Mouse (Mus musculus) intestine, embryonic 15.5 days (tissue): Measurements from ENCODE around the gene Slit3. TPM values are rescaled to one million over a fixed set of nuclear protein-coding genes. Genes with fewer than 3 reads are reported as not detected.

ENCODE experiments used
- ATAC-seq: fragments of 200-750 bp; cut with Nextera tagmentation; 2 replicates; pipeline ENCODE4 v1.8.0; 2017; ENCODE audit warnings: moderate TSS enrichment, moderate library complexity
- H3K27ac ChIP-seq: fragments of 300-500 bp; sonication (generic); 2 replicates; pipeline ENCODE4 v1.5.1; 2015; ENCODE audit warnings: mild to moderate bottlenecking, inconsistent platforms
- H3K27me3 ChIP-seq: fragments of 300-500 bp; sonication (generic); replicated peaks from 2 replicates; pipeline ENCODE4 v1.6.1; 2015; ENCODE audit warnings: inconsistent platforms
- H3K36me3 ChIP-seq: fragments of 300-500 bp; sonication (generic); 2 replicates; pipeline ENCODE4 v1.6.1; 2015; ENCODE audit warnings: inconsistent platforms
- H3K4me1 ChIP-seq: fragments of 300-500 bp; sonication (generic); replicated peaks from 2 replicates; pipeline ENCODE4 v1.6.1; 2015; ENCODE audit warnings: inconsistent platforms
- H3K4me2 ChIP-seq: fragments of 300-500 bp; sonication (generic); replicated peaks from 2 replicates; pipeline ENCODE4 v1.6.1; 2015; ENCODE audit warnings: mild to moderate bottlenecking, inconsistent platforms
- H3K4me3 ChIP-seq: fragments of 300-500 bp; sonication (generic); replicated peaks from 2 replicates; pipeline ENCODE4 v1.5.1; 2015; ENCODE audit warnings: inconsistent platforms
- H3K9ac ChIP-seq: fragments of 300-500 bp; sonication (generic); 2 replicates; pipeline ENCODE4 v1.6.1; 2015; ENCODE audit warnings: inconsistent platforms
- H3K9me3 ChIP-seq: fragments of 300-500 bp; sonication (generic); 2 replicates; pipeline ENCODE4 v1.6.1; 2016; ENCODE audit warnings: inconsistent platforms
- WGBS: fragments of 180-500 bp; shearing (Covaris S2); methylation state at CpG from one replicate; pipeline ENCODE4 v1.1.7; 2015; 5-methylcytosine and 5-hydroxymethylcytosine counted together
- polyA plus RNA-seq: library from polyadenylated mRNA; unstranded; fragments of >200 nt; fragmentation: Nextera tagmentation; extraction: Ambion mirVana; gene quantifications from 2 replicates; pipeline ENCODE4 v1.2.1, GENCODE M21; 2015

Gene Slit3
- polyA plus RNA-seq, 1 experiment from 2014 or later: 15.9 TPM

DNA sequence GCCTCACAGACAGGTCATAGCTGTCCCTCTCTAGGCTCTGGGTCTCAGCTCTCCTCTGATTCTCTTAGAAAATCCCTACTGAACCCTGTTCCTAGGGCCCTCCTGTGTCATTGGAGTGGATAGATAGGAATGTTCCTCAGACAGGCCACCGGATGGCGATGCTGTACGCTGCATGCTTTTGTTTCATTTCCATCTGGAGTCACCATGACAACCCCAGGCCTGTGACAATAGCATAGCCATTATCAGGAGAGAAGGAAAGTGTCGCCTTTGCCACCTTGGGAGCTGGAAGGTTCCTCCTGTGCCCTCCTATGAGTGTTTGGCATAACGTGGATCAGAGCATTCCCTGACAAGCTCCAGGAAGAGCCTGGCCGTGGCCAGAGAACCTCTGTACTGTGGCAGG is 482.9 kb downstream of the Slit3 start:
- Histone ChIP-seq H3K4me1 (peaks cover 23% of the 10 kb centered on the region; the same call in 1 of the 2 replicates), H3K4me3 (no peak overlapping the region), H3K27me3 (no peaks in the 10 kb centered on the region), H3K27ac (no peak overlapping the region), H3K9ac (no peak overlapping the region), H3K36me3 (no peaks in the 10 kb centered on the region), H3K9me3 (no peaks in the 10 kb centered on the region), H3K4me2 (no peak overlapping the region)
- ATAC-seq: no peak
- 89% methylated on average over 6 of the region's 6 CpGs for WGBS

DNA sequence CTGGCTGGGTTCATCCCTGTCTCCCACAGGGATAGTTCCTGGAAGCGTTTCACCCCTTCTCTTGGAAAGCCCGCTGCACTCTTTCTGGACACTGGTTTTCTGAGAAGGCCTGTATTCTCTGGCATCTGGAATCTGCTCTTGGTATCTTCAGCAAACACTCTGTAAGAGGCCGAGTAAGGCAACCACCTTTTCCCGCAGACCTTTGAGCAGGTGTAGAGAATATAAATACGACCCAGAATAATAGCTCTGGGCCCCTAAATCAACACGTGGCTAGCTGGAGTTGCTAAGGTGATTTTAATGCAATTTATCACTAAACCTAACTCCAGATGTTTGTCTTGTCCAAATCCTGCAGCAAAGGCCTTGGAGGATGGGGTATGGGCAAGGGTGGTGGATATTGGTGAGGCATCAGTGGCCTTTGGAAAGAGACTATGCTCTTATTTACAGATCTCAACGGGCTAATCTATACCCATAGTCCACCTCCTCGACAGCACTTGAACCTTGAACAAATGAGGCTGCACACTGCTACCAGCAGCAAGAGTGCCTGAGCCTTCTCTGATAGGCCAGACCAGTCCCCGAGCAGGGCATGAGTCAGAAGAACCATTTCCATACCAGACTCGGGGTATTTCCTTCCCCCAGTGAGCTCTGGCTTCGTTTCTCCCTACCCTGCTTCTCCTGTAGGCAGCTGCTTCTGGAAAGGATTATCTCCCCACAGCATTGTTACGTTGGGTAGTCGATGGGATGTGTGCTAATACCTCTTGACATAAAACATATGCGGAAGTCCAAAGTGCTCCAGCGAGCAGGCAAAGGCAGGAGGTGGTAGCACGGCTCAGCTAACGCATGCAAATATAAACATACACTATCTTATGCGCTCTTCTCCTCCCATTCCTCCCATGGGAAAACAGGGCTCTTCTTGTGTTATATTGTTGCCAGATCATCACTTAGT is 484.1 kb downstream of the Slit3 start:
- no peak overlapping the region for H3K4me3 ChIP-seq
- no peaks in the 10 kb centered on the region for H3K36me3 ChIP-seq
- no peak overlapping the region for H3K4me2 ChIP-seq
- H3K27ac ChIP-seq: no peak overlapping the region
- H3K27me3 ChIP-seq: no peaks in the 10 kb centered on the region
- peak; percentile 83 for ATAC-seq
- peaks cover 23% of the 10 kb centered on the region; the same call in 1 of the 2 replicates for H3K4me1 ChIP-seq
- no peaks in the 10 kb centered on the region for H3K9me3 ChIP-seq
- WGBS: 39% methylated on average over 18 of the region's 18 CpGs
- H3K9ac ChIP-seq: no peak overlapping the region

DNA sequence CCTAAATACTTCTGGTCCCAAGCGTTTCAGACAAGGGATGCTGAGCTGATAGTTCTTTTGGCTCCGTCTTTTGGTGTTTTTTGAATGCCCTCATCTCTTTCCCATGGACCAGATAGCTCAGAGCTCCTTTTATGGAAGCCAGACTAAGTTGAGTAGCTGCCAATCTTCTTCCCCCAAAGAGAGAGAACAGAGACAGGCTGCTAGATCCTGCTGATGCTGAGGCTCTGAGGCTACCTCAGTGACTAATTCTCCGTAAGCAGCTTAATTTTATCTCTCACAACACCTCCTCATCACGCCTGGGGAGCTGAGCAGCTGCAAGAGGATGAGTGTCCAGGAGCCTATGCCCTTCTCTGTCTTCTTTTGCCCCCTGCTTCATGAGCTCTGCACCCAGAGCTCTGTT is 486.2 kb downstream of the Slit3 start:
- H3K27me3 ChIP-seq: no peaks in the 10 kb centered on the region
- H3K4me1 ChIP-seq: 0 out of 2 replicates have a peak, but pooled peaks cover 14% of the 10 kb centered on the region
- H3K36me3 ChIP-seq: no peaks in the 10 kb centered on the region
- H3K4me2 ChIP-seq: no peak overlapping the region
- H3K9ac ChIP-seq: no peak overlapping the region
- no peaks in the 10 kb centered on the region for H3K9me3 ChIP-seq
- 83% methylated on average over 4 of the region's 4 CpGs for WGBS
- no peak for ATAC-seq
- no peak overlapping the region for H3K27ac ChIP-seq
- H3K4me3 ChIP-seq: no peak overlapping the region

- Histone ChIP-seq H3K27ac (no peak overlapping the region), H3K27me3 (no peaks in the 10 kb centered on the region), H3K4me1 (peaks cover 13% of the 10 kb centered on the region; the same call in 1 of the 2 replicates), H3K4me2 (no peak overlapping the region), H3K36me3 (no peaks in the 10 kb centered on the region), H3K9ac (no peak overlapping the region), H3K4me3 (no peak overlapping the region), H3K9me3 (no peaks in the 10 kb centered on the region)
- 66% methylated on average over 5 of the region's 5 CpGs for WGBS
- no peak for ATAC-seq
Observed at GRCm38 (mm10) chr11:35608794-35609193, 487.8 kb downstream of the Slit3 start.

- H3K4me2 ChIP-seq: no peak overlapping the region
- ATAC-seq: peak; percentile 79
- H3K36me3 ChIP-seq: no peaks in the 10 kb centered on the region
- H3K27me3 ChIP-seq: no peaks in the 10 kb centered on the region
- no peak overlapping the region for H3K4me3 ChIP-seq
- no peaks in the 10 kb centered on the region for H3K9me3 ChIP-seq
- H3K4me1 ChIP-seq: peaks cover 7% of the 10 kb centered on the region; the same call in 1 of the 2 replicates
- H3K9ac ChIP-seq: no peak overlapping the region
- no peak overlapping the region for H3K27ac ChIP-seq
- 48% methylated on average over 13 of the region's 13 CpGs for WGBS
Observed at GRCm38 (mm10) chr11:35612262-35612896, 491.4 kb downstream of the Slit3 start.

- H3K36me3 ChIP-seq: no peaks in the 10 kb centered on the region
- 40% methylated on average over 3 of the region's 3 CpGs for WGBS
- no peak overlapping the region for H3K27ac ChIP-seq
- no peak overlapping the region for H3K4me3 ChIP-seq
- H3K9ac ChIP-seq: no peak overlapping the region
- peaks cover 7% of the 10 kb centered on the region; the same call in 1 of the 2 replicates for H3K4me1 ChIP-seq
- H3K9me3 ChIP-seq: no peaks in the 10 kb centered on the region
- peak; percentile 24; the same call in 1 of the 2 replicates for ATAC-seq
- H3K4me2 ChIP-seq: no peak overlapping the region
- no peaks in the 10 kb centered on the region for H3K27me3 ChIP-seq
Observed at GRCm38 (mm10) chr11:35614530-35614929, 493.5 kb downstream of the Slit3 start.

- ATAC-seq: no peak
- Histone ChIP-seq H3K27ac (no peak overlapping the region), H3K4me1 (no peaks in the 10 kb centered on the region), H3K4me3 (no peak overlapping the region), H3K36me3 (no peaks in the 10 kb centered on the region), H3K27me3 (no peaks in the 10 kb centered on the region), H3K9me3 (no peaks in the 10 kb centered on the region), H3K9ac (no peak overlapping the region), H3K4me2 (no peak overlapping the region)
- 89% methylated on average over 14 of the region's 14 CpGs for WGBS
Observed at GRCm38 (mm10) chr11:35619421-35619820, 498.4 kb downstream of the Slit3 start.

- Histone ChIP-seq H3K9ac (no peak overlapping the region), H3K4me2 (no peak overlapping the region), H3K27ac (no peak overlapping the region), H3K9me3 (no peaks in the 10 kb centered on the region), H3K27me3 (no peaks in the 10 kb centered on the region), H3K4me1 (no peaks in the 10 kb centered on the region), H3K4me3 (no peak overlapping the region), H3K36me3 (no peaks in the 10 kb centered on the region)
- WGBS: 86% methylated on average over 3 of the region's 3 CpGs
- no peak for ATAC-seq
Observed at GRCm38 (mm10) chr11:35622736-35623135, 501.7 kb downstream of the Slit3 start.

- H3K9ac ChIP-seq: no peak overlapping the region
- no peak overlapping the region for H3K4me2 ChIP-seq
- H3K36me3 ChIP-seq: no peaks in the 10 kb centered on the region
- no peaks in the 10 kb centered on the region for H3K9me3 ChIP-seq
- no peaks in the 10 kb centered on the region for H3K27me3 ChIP-seq
- 76% methylated on average over 21 of the region's 21 CpGs for WGBS
- no peak overlapping the region for H3K4me3 ChIP-seq
- no peak overlapping the region for H3K27ac ChIP-seq
- no peak for ATAC-seq
- H3K4me1 ChIP-seq: no peaks in the 10 kb centered on the region
Observed at GRCm38 (mm10) chr11:35624515-35625270, 503.7 kb downstream of the Slit3 start.

- no peak for ATAC-seq
- H3K4me2 ChIP-seq: no peak overlapping the region
- no peaks in the 10 kb centered on the region for H3K9me3 ChIP-seq
- no peak overlapping the region for H3K9ac ChIP-seq
- H3K27ac ChIP-seq: no peak overlapping the region
- no peaks in the 10 kb centered on the region for H3K4me1 ChIP-seq
- H3K27me3 ChIP-seq: no peaks in the 10 kb centered on the region
- 64% methylated on average over 5 of the region's 6 CpGs for WGBS
- H3K36me3 ChIP-seq: no peaks in the 10 kb centered on the region
- no peak overlapping the region for H3K4me3 ChIP-seq
Observed at GRCm38 (mm10) chr11:35625576-35625975, 504.6 kb downstream of the Slit3 start.

DNA sequence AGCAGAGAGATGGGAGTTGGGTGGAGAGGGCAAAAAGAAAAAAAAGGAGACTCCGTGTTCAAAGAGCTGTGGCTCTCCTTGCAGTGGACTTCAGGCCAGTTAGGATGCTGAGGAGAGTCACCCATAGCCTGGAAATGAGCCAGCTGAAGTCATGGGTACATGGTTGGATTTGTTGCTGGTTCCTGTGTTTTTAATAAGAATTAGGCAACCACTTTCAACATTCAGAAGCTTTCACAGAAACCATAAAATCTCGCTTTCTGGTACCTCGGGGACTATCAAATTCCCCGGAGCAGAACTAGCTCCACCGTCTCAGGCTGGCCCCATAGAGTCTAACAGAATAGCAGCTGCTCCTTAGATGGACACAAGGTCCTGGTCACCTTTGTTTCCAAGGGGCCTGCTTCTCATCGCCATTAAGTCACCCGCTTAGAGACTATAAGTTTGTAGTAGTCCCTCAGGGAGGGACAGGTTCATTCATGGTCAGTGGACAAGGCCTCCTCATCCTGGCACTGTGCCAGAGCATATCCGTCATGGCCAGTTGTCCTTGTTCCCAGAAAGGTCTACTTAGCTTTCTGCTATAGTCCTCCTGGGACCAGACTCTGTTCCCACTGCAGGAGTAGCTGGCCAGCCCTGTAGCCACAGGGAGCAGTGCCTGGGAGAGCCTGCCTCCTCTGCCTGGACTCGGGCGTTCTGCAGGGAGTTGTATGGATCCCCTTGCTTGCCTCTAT is 505.3 kb downstream of the Slit3 start:
- H3K36me3 ChIP-seq: no peaks in the 10 kb centered on the region
- ATAC-seq: 0 out of 2 replicates have a peak, but pooled peaks have one; percentile 31
- H3K4me2 ChIP-seq: no peak overlapping the region
- no peaks in the 10 kb centered on the region for H3K27me3 ChIP-seq
- H3K4me1 ChIP-seq: no peaks in the 10 kb centered on the region
- H3K4me3 ChIP-seq: no peak overlapping the region
- 84% methylated on average over 10 of the region's 10 CpGs for whole genome bisulfite sequencing
- no peaks in the 10 kb centered on the region for H3K9me3 ChIP-seq
- no peak overlapping the region for H3K9ac ChIP-seq
- H3K27ac ChIP-seq: no peak overlapping the region
